Mouse (Mus musculus): ENCODE results near the gene Ppme1.

DNA sequence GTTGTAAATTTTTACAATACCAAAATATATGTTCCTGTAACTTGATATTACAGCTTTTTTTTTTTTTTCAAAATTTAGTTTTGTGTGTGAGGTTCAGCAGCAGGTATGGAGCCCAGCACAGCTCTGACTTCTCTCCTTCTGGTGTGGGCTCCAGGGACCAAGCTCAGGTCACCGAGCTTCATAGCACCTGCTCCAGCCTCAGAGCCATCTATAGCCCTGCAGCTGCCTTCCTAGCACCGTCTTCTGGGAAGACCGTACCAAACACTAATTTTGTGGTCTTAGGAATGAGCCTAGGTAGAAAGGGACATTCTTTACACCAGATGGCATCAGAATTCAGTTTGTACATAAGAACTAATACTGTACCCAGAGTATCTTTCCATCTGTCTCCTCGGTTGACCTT, 36.6 kb upstream of the Ppme1 start:
- no peak for TF ChIP-seq GATA1 (IDR thresholded peaks at IDR 0.05; ENCODE audit: borderline replicate concordance, low read length)
- no peak for TF ChIP-seq FLI1 (IDR thresholded peaks at IDR 0.05; ENCODE audit: low read length)

All from megakaryocyte, embryonic 14.5 days (primary cell).